Mouse (Mus musculus): ENCODE measurements around the gene Arhgef3.

Gene Arhgef3

GRCm38 (mm10) chr14:27166751-27167150 is 52.1 kb downstream of the Arhgef3 start:
- peak in 1 of 2 experiments; percentile 43 for DNase-seq

DNA sequence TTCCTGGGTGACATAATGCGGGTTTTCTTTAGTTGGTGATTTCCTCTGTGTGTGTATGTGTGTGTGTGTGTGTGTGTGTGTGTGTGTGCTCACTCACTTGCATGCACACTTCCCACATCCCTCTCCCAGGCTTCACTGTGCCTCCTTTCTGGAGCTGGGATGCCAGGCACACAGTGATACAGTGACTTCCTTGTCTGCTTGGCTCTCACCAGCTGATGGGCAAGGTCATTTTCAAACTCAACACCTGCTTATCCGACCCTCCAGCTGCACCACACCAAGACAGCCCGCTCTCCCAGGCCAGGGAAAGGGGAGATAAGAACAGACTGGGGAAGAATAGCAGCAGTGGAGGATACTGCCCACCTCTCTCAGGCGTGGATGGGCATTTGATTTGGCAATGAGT is 52.5 kb downstream of the Arhgef3 start:
- DNase-seq = no peak

GRCm38 (mm10) chr14:27168387-27168786 is 53.7 kb downstream of the Arhgef3 start:
- no peak for DNase-seq

GRCm38 (mm10) chr14:27169287-27169686 is 54.6 kb downstream of the Arhgef3 start:
- no peak for DNase-seq

DNA sequence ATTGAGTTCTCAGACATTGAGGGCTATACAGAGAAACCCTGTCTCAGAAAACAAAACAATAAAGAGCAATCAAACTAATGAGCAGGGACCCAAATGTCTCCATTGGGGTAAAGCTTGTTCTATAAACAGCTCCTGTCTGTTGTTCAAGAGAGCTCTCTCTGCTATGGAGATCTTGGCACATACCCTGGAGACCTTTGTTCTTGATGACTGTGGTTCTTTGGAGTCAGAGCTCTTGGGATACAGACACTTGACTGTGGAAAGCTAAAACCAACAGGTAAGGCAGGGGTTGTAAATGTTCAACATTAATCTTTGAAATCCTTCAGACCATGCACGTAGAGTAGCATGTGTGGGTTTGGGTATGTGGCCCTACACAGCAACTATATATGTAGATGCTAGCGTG is 55.7 kb downstream of the Arhgef3 start:
- DNase-seq = peak in 1 of 2 experiments; percentile 32

GRCm38 (mm10) chr14:27171175-27171830 is 56.6 kb downstream of the Arhgef3 start:
- DNase-seq = no peak

DNA sequence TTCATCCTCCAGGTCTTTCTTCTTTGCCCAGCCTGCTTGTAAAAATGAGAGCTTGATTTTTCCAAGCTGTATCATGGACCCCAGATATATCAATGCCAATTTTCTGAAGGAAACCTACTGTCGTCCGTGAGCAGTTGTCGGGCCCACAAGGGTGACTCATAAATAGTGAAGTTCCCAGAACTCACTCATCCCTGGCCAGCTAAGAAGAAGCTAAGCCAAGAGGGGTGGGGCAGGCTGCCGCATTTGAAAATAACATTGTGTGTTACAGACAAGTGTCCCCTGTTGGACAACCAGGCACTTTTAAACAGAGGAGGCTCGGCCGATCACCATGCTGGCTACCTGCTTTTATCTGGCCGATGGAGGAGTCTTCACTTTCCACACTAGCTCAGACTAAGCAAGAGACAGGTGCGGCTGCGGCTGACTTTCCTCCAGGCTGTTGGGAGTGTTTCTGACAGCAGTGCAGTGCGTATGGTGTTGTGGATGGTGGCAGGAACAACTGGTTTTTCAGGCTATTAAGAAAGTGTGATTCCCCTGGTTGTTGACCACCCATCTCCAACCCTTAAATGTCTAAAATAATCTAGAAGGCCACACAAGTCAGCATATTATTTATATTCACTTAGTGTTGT is 58.6 kb downstream of the Arhgef3 start:
- DNase-seq = peak; percentile 50 to 66

DNA sequence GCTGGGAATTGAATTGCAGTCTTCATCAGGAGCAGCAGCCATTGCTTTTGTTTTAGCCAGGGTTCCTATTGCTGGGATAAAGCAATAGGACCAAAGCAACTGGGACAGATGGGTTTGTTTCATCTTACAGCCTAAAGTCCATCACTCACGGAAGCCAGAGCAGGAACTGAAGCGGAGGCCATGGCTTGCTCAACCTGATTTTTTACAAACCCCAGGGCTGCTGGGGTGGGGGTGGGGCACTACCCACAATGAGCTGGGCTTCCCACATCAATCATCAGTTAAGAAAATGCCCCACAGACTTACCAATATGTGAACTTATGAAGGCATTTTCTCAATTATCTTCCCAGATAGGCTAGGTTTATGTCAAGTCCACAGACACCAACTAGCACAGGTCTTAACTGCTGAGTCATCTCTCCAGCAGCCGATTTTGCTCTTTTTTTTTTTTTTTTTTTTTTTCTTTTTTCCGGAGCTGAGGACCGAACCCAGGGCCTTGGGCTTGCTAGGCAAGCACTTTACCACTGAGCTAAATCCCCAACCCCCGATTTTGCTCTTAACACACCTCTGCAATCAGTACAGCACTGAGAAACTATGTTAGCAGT is 59.6 kb downstream of the Arhgef3 start:
- no peak for DNase-seq

GRCm38 (mm10) chr14:27174831-27175301 is 60.2 kb downstream of the Arhgef3 start:
- DNase-seq = peak; percentile 52 to 57

DNA sequence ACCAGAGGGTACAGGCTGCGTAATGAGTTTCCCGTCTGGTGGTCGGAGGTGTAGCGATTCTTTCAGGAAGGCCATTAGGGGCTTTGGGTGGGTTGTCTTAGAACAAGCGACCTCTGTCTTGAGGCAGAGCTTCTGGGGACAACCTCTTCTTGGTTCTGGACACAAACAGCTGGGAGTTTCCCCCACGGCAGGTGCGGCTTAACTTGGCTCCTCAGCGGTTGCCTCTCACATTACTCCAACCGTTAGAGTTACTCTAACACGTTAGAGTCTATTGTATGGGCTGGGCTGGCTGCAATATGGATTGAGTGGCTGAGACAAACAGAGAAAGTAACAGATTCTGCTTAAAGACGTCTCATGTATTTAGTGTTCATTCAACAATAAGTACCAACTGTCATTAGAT is 60.6 kb downstream of the Arhgef3 start:
- no peak for DNase-seq

DNA sequence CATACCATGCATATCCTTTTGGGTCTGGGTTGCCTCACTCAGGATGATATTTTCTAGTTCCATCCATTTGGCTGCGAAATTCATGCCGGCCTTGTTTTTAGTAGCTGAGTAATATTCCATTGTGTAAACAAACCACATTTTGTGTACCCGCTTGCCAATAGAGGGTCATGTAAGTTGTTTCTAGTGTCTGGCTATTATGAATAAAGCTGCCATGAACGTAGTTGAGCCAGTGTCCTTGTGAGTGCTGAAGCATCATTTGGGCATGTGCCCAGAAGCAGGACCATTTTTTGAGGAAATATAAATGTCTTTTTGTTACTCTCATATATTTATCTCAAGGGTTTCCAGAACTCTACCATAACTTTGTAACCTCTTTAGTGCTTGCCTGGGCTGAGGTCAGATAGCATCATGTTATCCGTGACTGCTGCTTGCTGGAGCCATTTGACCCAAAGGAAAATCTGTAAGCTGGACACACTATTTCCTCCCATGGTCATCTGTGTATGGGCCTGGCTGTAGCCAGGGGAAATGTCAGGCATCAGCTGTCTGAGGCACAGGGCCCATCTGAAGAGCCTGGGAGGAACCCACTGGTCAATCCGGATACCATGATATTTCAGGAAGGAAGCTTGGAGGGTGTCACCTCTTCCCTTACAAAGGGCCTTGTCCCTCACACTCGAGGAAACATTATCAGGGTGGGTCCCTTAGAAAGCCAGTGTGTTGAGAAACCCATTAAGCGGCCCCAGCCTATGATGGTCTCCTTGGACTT is 63.3 kb downstream of the Arhgef3 start:
- peak; percentile 38 to 54 for DNase-seq

GRCm38 (mm10) chr14:27178560-27178920 is 63.8 kb downstream of the Arhgef3 start:
- peak; percentile 78 to 84 for DNase-seq

GRCm38 (mm10) chr14:27179771-27180170 is 65.1 kb downstream of the Arhgef3 start:
- no peak for DNase-seq

GRCm38 (mm10) chr14:27182059-27182458 is 67.4 kb downstream of the Arhgef3 start:
- DNase-seq = peak; percentile 87 to 92

DNA sequence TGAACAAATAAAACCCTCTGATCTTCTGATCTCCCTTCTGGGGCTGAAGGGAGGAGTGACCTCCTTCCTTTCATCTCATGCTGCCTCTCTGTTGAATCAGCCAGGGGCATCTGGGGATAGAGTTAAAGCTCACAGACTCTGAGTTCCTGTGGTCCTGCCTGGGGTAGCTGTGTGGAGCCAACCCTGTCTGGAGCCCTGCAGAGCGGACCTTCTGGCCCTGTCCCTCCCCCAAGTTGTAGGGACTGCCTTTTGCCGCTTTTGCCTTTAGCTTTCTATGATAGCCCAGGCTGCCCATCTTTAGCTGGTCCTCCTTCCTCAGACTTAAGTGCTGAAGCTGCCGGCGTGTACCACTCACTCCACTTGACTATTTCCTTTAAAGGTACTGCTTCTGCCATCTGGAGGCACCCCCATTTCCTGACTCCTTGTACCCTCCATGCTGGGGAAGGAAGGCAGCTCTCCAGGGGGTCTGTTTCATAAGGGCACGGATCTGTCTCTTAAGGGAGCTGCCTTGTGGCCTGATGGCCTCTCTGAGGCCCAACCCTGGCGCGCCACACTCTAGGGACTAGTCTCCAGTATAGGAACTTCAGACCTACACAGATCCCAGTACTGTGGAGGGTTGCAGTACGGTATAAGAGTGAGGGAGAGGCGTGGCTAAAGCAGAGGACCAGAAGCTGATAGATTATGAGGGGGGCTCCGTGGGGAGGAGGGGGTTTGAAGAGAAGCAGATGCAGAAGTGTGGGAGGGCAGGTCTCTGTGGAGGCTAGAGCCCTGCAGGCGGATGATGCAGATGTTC is 68.1 kb downstream of the Arhgef3 start:
- no peak for DNase-seq

DNA sequence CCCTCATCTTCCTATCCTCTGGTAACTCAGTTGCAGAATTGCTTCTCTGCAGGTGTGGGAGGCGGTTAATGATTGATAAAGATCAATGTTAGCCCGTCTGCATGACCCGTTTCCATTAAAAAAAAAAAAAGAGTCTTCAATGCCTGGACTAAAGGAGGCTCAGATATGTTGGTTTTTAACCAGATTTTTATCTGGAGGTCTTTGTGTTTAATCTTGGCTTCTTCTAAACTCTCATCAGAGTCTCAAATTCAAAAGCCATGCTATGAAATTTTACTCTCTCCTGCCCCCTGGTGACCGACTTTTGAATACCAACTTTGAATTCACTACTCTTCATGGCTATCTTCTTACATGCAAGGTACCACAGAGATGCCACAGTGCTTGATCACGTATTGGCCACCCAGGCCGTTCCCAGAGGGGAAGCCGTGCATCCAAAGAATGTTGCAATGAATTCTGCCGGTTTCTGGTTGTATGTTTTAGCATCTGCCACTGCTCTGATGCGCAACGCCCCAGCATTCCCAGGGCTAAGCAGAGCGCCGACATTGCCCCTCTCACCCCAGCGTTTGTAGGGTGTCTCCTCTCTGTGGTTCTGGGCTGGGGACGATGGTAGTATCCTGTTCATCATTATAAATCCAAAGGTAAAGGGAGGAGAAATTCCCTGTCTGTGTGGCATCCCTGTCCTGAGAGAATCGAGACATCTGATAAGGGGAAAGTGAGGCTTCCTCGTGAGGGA is 69.0 kb downstream of the Arhgef3 start:
- peak; percentile 62 to 82 for DNase-seq

- DNase-seq = no peak
Observed at GRCm38 (mm10) chr14:27185902-27186301, 71.2 kb downstream of the Arhgef3 start.

GRCm38 (mm10) chr14:27186596-27186995 is 71.9 kb downstream of the Arhgef3 start:
- DNase-seq = no peak

DNA sequence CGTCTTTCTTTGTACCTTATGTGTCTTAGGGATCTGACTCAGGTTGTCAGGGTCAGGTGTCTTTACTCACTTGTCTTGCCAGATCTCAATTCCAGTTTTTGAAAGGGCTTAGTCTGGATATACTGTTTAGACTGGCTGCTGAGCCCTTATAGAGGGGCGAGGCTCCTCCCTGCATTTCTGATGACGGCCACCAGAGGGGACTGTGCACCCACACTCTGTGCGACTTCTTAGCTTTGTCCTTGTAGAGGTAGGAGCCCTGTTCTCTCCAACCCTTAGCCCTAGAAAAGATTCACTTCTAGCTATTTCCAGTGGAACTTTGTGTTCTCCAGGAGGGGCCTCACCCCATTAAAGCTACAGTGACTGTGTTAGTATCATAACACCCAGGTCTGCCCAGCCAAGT is 72.3 kb downstream of the Arhgef3 start:
- peak; percentile 75 to 88 for DNase-seq

DNA sequence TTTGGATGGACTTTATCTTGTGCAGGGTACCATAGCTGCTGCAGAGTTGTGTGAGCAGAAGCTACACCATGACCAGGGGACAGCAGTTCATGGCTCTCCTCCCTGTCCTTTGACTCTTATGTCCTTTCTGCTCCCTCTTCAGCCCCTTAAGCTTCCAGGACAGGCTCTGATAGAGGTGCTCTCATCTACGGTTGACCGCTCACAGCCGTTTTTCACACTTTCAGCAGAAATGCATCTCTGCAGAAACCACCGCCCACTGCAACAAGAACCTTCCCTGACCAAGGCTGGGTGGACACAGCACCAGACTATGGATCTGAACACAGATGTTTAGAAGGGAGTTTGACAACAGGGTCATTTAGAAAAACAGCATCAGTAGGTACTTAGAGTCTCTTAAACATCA is 73.2 kb downstream of the Arhgef3 start:
- DNase-seq = peak in 1 of 2 experiments; percentile 25

DNA sequence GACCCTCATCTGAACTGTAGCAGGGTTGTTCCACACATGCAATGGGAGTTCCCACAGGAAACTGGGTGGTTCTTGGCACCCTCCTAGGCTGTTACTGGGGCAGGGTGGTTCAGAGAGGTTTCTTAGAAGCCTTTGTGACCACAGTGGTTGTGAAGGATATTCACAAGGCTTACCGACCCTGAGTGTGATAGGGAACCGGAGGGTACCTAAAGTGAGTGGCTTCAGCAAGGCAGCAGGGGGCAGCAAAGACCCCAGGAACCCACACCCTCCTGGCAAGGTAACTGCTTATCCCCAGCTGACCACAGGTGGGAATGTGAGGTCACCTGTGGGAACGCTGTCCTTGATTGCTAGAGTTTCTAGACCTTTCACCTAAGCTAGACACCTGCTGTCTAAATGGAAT is 77.8 kb downstream of the Arhgef3 start:
- peak in 1 of 2 experiments; percentile 33 for DNase-seq

- DNase-seq = peak; percentile 46 to 47
Observed at GRCm38 (mm10) chr14:27196980-27197379, 82.3 kb downstream of the Arhgef3 start.
